Mouse (Mus musculus) kidney, adult 2 months (tissue): ENCODE data around the gene Nxpe4.

Experiments used
- CTCF ChIP-seq: fragments of 200-500 bp; conservative IDR thresholded peaks from 2 replicates; pipeline ENCODE4 v1.5.1; 2011; ENCODE audit warnings: low read depth, mild to moderate bottlenecking, control low read depth, low read length, moderate library complexity, mixed read lengths; ENCODE audit not compliant: insufficient read depth, insufficient read length
- POLR2A ChIP-seq: fragments of 200-500 bp; IDR thresholded peaks from one replicate; pipeline ENCODE4 v1.6.1; 2011; ENCODE audit warnings: low read depth, low read length, control low read depth

DNA sequence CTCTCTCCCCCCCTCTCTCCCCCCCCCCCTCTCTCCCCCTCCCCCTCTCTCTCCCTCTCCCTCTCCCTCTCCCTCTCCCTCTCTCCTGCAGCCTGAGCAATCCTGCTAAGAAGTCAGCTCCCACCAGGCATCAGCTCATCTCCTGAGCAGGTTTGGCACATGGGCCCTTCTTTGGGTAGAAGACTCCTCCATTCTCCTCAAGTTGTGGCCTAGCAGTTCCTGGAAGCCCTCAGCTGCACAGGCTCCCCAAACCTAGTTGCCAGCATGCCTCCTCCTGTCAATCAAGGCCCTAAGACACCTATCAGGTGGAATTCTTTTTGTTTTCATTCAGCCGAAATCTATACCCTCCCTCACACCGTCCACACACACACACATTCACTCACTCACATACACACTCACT lies 259.7 kb downstream of the Nxpe4 start:
- TF ChIP-seq CTCF (no peak), POLR2A (no peak)
